Mouse (Mus musculus) G1E (cell line): ENCODE data around the gene Slc39a1. TPM values are rescaled to one million over a fixed set of nuclear protein-coding genes. Genes with fewer than 3 reads are reported as not detected.

ENCODE experiments used
- ATAC-seq: 2 replicates; pipeline ENCODE4 v1.8.0; 2016; ENCODE audit warnings: mild to moderate bottlenecking; ENCODE audit not compliant: insufficient number of reproducible peaks, poor library complexity, low FRiP score, severe bottlenecking; ENCODE audit errors: extremely low read depth
- DNase-seq: peaks from one replicate; pipeline ENCODE4 v3.0.0; 2012; ENCODE audit warnings: low spot score
- H3K27me3 ChIP-seq: 2 replicates; pipeline ENCODE4 v1.6.1; 2012; ENCODE audit warnings: mild to moderate bottlenecking, low read length, inconsistent platforms; ENCODE audit not compliant: insufficient read depth
- H3K36me3 ChIP-seq: replicated peaks from 2 replicates; pipeline ENCODE3; 2012; ENCODE audit warnings: mild to moderate bottlenecking, inconsistent platforms
- H3K4me1 ChIP-seq: 2 replicates; pipeline ENCODE4 v1.6.1; 2012; ENCODE audit warnings: low read depth, low read length, inconsistent platforms, mixed read lengths; ENCODE audit not compliant: insufficient read depth
- H3K4me3 ChIP-seq: 2 replicates; pipeline ENCODE4 v1.5.1; 2012; ENCODE audit warnings: low read depth, mild to moderate bottlenecking, inconsistent platforms, low read length, moderate library complexity, mixed read lengths
- H3K9me3 ChIP-seq: replicated peaks from 2 replicates; pipeline ENCODE4 v1.6.1; 2012; ENCODE audit warnings: inconsistent platforms
- CTCF ChIP-seq: IDR thresholded peaks from 2 replicates; pipeline ENCODE4 v1.5.1; 2012; ENCODE audit warnings: low read depth, low read length, inconsistent platforms, mixed read lengths
- GATA1 ChIP-seq: IDR thresholded peaks from 2 replicates; pipeline ENCODE4 v1.6.1; 2012; ENCODE audit warnings: borderline replicate concordance, low read length, inconsistent platforms, mixed read lengths
- GATA2 ChIP-seq: IDR thresholded peaks from 2 replicates; pipeline ENCODE4 v1.6.1; 2012; ENCODE audit warnings: low read depth, low read length, inconsistent platforms, borderline replicate concordance
- POLR2AphosphoS5 ChIP-seq: IDR thresholded peaks from 2 replicates; pipeline ENCODE4 v1.6.1; 2012; ENCODE audit warnings: low read depth, low read length, inconsistent platforms; ENCODE audit not compliant: insufficient replicate concordance
- TAL1 ChIP-seq: conservative IDR thresholded peaks from 2 replicates; pipeline ENCODE4 v1.6.1; 2012; ENCODE audit warnings: low read depth, low read length, inconsistent platforms, mixed read lengths
- polyA plus RNA-seq: library from polyadenylated mRNA; stranded (reverse); fragments of >175 nt; gene quantifications from 2 replicates; pipeline ENCODE4 v1.2.3, GENCODE M21; 2012
- total RNA-seq, 2 experiments: library from RNA; stranded (forward) in 1 of 2; stranded (reverse) in 1 of 2; fragments of 200-1000 nt in 1 of 2; fragments of >200 nt in 1 of 2; fragmentation: Nextera tagmentation in 1 of 2; gene quantifications; 2 replicates each; pipeline ENCODE4 v1.2.3; 2014 to 2017

Gene Slc39a1
- total and polyA plus RNA-seq, 3 experiments, result 15.6 to 38.0 (median 31.8) TPM

DNA sequence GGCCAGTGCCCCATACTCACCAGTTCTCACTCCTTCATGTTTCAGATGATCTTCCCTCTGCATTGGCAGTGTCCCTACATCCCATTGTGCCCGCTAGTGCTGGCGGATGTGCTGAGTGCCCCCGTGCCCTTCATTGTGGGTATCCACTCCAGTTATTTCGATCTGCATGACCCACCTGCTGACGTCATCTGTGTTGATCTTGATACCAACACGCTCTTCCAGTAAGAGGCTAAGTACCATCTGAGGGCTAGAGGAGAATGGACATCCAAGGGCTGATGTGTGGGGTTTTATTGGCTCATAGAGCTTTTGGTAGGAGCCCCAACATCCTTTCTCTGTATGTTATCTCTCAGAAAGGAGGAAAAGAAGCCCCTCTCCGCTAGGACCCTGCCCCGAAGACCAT lies 22.8 kb downstream of the Slc39a1 start:
- H3K9me3 ChIP-seq, result no peaks in the 10 kb centered on the region
- H3K36me3 ChIP-seq, result peaks cover 84% of the 10 kb centered on the region
- DNase-seq (no peak), ATAC-seq (no peak)
- H3K27me3 ChIP-seq, result no peaks in the 10 kb centered on the region; the same call in 1 of the 2 replicates
- H3K4me3 ChIP-seq, result no peak overlapping the region
- H3K4me1 ChIP-seq, result peaks cover 45% of the 10 kb centered on the region
- no peak for TF ChIP-seq POLR2AphosphoS5
- no peak for TF ChIP-seq TAL1
- TF ChIP-seq GATA1, result no peak
- no peak for TF ChIP-seq CTCF
- no peak for TF ChIP-seq GATA2

DNA sequence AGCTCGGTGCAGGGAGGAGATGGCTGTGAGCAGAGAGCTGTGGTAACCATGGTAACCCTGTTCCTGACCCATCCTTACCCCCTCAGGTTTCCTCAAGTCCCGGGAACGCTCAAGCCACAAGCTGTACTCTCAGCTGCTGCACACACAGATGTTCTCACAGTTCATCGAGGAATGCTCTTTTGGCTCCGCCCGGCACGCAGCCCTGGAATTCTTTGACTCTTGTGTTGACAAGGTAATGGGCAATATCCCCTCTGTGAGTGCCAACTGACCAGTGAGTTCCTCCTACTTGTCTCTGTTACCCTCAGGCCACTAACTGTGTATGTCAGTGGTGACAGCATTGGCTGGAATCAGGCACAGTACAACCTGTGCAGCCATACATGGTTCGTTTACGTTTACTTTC lies 24.2 kb downstream of the Slc39a1 start:
- no peaks in the 10 kb centered on the region; the same call in 1 of the 2 replicates for H3K27me3 ChIP-seq
- no peak for ATAC-seq
- H3K36me3 ChIP-seq, result peaks cover 97% of the 10 kb centered on the region

DNA sequence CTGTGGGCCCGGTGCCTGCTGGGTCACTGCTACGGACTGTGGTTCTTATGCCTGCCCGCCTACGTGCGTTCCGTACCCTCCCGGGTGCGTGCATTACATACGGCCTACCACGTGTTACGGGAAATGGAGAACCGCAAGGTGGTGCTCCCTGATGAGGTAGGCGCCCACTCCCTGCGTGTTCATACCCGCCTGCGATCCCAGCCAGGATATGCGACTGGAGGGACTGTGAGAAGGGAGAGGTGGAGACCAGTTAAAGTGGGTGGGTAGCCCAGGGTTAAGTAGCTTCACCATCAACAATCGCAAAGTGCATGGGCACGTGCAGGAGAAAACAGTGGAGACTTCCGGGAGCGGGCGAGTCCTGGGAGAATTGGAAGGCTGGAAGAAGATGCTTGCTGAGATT lies 25.9 kb downstream of the Slc39a1 start:
- Histone ChIP-seq H3K27me3 (no peaks in the 10 kb centered on the region; the same call in 1 of the 2 replicates), H3K36me3 (peaks cover 97% of the 10 kb centered on the region), H3K9me3 (no peaks in the 10 kb centered on the region), H3K4me3 (no peak overlapping the region), H3K4me1 (peaks cover 15% of the 10 kb centered on the region)
- ATAC-seq (no peak), DNase-seq (no peak)
- TF ChIP-seq TAL1 (no peak), GATA2 (no peak), GATA1 (no peak), POLR2AphosphoS5 (no peak)

More for the DNA sequence above, 24.2 kb downstream of the Slc39a1 start:
- H3K4me3 ChIP-seq, result no peak overlapping the region
- DNase-seq, result no peak
- H3K9me3 ChIP-seq, result no peaks in the 10 kb centered on the region
- TF ChIP-seq TAL1 (no peak), POLR2AphosphoS5 (no peak), CTCF (no peak), GATA1 (no peak), GATA2 (no peak)
- H3K4me1 ChIP-seq, result peaks cover 32% of the 10 kb centered on the region

DNA sequence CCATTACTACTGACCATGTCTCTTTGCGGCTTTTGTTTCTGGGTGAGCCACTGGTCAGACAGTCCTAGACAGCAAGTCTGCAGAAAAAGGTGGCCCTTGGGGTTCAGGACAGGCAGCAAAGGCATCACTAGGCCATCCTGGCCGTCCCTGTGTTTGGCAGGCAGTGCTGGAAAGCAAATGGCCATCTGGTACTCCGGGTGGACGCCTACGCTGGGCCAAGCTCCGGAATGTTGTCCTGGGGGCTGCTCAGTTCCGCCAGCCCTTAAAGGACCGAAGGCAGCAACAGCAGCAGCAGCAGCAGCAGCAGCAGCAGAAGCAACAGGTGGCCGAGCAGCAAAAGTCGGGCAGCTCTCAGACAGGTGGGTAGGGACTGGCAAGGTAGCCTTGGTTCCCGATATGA lies 27.3 kb downstream of the Slc39a1 start:
- H3K9me3 ChIP-seq, result no peaks in the 10 kb centered on the region
- no peak overlapping the region for H3K4me3 ChIP-seq
- no peak for DNase-seq
- ATAC-seq, result no peak
- TF ChIP-seq GATA2 (no peak), CTCF (no peak), GATA1 (no peak), POLR2AphosphoS5 (no peak), TAL1 (no peak)
- H3K4me1 ChIP-seq, result peaks cover 6% of the 10 kb centered on the region; the same call in 1 of the 2 replicates
- no peaks in the 10 kb centered on the region; the same call in 1 of the 2 replicates for H3K27me3 ChIP-seq
- peaks cover 98% of the 10 kb centered on the region for H3K36me3 ChIP-seq

DNA sequence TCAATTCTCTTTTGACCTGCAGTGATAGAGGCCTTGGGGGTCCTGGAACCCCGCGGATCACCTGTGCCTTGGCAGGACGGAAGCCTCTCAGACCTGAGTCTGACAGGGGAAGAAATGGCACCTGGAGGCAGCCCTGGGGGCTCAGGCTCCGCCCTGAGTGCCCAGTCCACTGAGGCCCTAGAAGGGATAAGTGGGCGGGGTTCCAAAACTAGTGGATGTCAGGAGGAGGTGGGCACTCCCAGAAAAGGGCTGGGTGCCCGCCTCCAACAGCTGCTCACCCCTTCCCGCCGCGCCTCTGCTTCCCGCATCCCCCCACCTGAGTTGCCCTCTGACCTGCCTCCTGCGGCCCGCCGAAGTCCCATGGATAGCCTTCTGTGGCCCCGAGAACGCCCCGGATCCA lies 28.9 kb downstream of the Slc39a1 start:
- TF ChIP-seq GATA1 (no peak), CTCF (no peak), TAL1 (no peak), GATA2 (no peak), POLR2AphosphoS5 (no peak)
- no peak for ATAC-seq
- Histone ChIP-seq H3K9me3 (no peaks in the 10 kb centered on the region), H3K4me3 (no peak overlapping the region), H3K4me1 (peaks cover 6% of the 10 kb centered on the region; the same call in 1 of the 2 replicates), H3K36me3 (peaks cover 98% of the 10 kb centered on the region), H3K27me3 (no peaks in the 10 kb centered on the region; the same call in 1 of the 2 replicates)
- DNase-seq, result no peak

DNA sequence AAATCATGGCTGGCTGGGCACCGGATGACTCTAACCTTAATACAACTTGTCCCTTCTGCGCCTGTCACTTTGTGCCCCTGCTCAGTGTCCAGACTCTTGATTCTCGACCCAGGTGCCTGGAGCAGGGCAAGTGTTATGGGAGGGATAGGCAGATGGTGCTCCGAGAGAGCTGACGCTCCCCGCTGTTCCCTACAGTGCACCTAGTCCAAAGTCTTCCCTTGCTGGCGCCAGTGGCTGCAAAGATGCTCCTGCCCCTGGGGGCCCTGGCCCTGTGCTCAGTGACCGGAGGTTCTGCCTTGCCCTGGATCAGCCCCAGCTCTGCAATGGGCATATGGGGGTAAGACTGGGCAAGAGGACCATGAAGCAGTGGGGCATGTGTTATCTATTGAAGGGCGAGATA lies 29.8 kb downstream of the Slc39a1 start:
- Histone ChIP-seq H3K4me3 (no peak overlapping the region), H3K9me3 (no peaks in the 10 kb centered on the region), H3K4me1 (peaks cover 4% of the 10 kb centered on the region; the same call in 1 of the 2 replicates), H3K27me3 (no peaks in the 10 kb centered on the region; the same call in 1 of the 2 replicates), H3K36me3 (peaks cover 94% of the 10 kb centered on the region)
- TF ChIP-seq GATA2 (no peak), POLR2AphosphoS5 (no peak), GATA1 (no peak), CTCF (no peak), TAL1 (no peak)
- no peak for ATAC-seq
- no peak for DNase-seq

DNA sequence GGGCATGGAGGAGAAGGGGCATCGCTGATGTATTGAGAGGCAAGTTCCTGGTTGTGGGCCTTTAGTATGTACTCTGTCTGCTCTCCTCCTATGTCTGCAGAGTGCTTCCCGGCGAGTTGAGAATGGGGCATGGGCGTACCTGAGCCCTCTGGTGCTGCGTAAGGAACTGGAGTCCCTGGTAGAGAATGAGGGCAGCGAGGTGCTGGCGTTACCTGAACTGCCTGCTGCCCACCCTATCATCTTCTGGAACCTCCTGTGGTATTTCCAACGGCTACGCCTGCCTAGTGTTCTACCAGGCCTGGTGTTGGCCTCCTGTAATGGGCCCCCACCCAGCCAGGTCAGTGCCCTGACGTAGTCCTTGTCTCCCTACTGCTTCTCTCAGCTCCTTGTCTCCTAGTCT lies 30.2 kb downstream of the Slc39a1 start:
- no peak for DNase-seq
- no peak for ATAC-seq
- H3K4me1 ChIP-seq, result peaks cover 4% of the 10 kb centered on the region; the same call in 1 of the 2 replicates
- H3K36me3 ChIP-seq, result peaks cover 91% of the 10 kb centered on the region
- no peak for TF ChIP-seq GATA2
- no peak for TF ChIP-seq GATA1
- no peak for TF ChIP-seq POLR2AphosphoS5
- no peak for TF ChIP-seq CTCF
- no peak for TF ChIP-seq TAL1
- no peaks in the 10 kb centered on the region for H3K9me3 ChIP-seq
- H3K27me3 ChIP-seq, result no peaks in the 10 kb centered on the region; the same call in 1 of the 2 replicates
- no peak overlapping the region for H3K4me3 ChIP-seq
